Mouse (Mus musculus) adrenal gland, postnatal 4 days (tissue): Measurements from ENCODE around the gene Tmem176b. TPM values are rescaled to one million over a fixed set of nuclear protein-coding genes. Genes with fewer than 3 reads are reported as not detected.

ENCODE experiments used
- DNase-seq, 2 experiments: peaks; one replicate each; pipeline ENCODE4 v3.0.0; 2021 to 2022; ENCODE audit warnings: low spot score in 2 of 2, mixed read lengths in 2 of 2
- total RNA-seq, 2 experiments: library from RNA; stranded (reverse); gene quantifications; 2 replicates each; pipeline ENCODE4 v1.2.3; 2021

The Tmem176b gene
- total RNA-seq, 2 experiments from 2014 or later: 443 to 458 TPM

DNA sequence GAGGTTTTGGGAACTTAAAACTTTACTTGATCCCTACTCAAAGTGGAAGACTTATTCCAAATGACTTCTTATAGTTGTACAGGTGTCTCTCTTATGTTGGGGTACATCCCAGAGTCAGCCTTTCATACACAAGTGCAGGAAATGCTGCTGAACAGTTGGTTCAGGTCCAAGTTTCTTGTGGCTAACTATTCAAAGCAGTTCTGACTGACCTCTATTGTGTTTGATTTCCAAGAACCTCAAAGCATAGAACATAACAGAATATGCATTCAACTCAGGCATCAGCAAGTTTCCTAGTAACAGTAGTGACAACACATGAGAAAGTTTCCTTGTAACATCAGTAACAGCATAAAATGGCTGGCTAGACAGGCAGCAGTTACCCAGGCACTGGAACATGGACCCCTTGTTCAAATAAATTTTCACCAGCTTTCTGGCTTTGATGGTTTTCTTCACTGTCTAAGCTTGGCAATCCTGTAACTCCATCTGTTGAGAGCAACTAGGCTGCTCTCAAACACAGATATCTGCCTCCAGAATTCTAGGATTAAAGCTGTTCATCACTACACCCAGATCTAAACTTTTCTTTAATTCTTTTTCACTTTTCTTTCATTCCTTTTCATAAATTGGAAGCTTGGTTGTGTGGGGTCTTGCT lies 37.8 kb downstream of the Tmem176b start:
- DNase-seq: no peak

DNA sequence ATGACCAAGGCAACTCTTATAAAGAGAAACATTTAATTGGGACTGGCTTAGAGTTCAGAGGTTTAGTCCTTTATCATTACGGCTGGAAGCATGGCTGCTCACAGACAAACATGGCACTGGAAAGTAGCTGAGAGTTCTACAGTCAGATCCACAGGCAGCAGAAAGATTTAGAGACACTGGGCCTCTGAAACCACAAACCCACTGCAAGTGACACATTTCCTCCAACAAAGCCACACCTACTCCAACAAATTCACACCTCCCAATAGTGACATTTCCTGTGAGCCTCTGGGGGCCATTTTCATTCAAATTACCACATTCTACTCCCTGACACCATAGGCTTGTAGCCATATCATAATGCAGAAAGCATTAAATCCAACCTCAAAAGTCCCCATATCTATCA lies 39.4 kb downstream of the Tmem176b start:
- no peak for DNase-seq

DNA sequence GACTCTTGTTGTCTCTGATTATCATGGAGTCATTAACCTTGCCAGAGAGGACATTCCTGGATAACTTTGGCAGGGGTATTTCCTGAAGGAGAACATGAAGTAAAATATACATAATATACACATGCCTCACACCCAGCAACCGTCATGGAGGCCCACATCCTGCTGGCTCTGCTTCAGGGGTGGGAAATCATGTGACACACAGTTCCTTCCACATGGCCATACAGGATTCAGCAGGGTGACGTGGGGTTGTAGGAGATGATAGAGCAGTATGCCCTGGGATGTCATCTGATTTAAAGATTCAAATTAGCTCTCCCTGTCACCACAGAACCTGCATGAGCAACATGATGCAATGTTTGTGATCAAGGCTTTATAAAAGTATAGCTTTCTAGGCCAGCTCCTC lies 53.4 kb downstream of the Tmem176b start:
- no peak for DNase-seq

DNA sequence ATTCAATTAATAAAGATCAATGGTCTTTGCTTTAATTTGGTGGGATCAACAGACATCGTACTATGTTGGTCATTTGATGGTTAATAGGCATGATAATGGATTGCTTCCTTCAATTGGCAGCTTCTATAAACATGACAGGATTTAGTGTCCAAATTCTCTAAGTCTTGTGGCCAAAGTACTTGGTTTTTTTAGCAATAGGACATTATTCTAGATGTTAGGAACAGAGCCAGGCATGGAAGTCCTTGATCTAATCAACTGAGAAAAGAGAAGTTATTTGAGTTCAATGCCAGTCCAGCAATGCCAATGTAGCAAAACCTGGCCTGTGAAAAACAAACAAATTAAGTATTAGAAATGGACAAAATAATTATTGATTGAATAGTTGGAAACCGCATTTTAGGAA lies 55.7 kb downstream of the Tmem176b start:
- DNase-seq: no peak

DNA sequence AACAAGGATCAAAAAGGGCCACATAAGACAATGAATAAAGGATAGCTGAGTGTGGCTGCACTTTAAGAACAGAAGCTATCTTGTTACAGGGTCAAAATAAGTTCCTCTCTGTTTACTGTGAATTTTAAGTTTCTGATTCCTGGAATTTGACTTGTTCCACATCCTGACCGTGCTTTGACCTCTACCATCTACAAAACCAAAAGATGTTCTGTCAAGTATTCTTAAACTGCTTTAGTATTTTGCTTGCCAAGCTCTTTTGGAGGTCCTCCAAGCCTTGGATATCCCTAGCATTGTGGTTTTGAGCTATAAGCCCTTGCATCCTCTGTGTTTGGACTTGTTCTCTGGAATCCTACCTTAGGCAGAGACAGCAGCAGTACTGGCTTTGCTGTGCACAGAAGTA lies 56.1 kb downstream of the Tmem176b start:
- DNase-seq: no peak

DNA sequence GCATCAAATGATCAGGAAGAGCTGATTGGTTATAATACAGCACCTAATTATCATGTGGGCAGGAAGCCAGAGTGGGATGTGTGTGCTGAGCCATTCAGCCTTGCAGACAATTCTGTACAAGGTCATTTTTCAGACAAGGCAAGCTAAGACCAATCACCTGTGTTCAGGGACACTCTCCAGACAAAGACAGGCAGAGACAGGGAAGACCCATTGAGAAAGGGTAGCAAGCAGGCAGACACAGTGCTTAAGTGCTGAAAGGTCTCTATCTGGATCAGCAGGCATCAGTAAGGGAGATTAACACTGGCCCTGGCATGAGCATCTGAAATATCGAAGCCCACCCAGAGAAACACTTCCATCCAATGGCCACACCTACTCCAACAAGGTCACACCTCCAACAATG lies 56.9 kb downstream of the Tmem176b start:
- no peak for DNase-seq

Other genes with a start within 250 kb of the Tmem176b start
- 10 to 100 TPM; 59.7 to 61.5 TPM for gene Repin1, start 247.6 kb downstream of the Tmem176b start, total RNA-seq
- gene Gm44965, start 247.6 kb downstream of the Tmem176b start, total RNA-seq: 1 to 10 TPM in 1 of 2 experiments, not detected in 1; 2.0 TPM
- gene Zfp775, start 239.4 kb downstream of the Tmem176b start, total RNA-seq: 10 to 100 TPM in 1 of 2 experiments, 1 to 10 TPM in 1; 7.8 to 10.0 TPM
- 1 to 10 TPM; 2.1 to 3.3 TPM for gene AI854703, start 214.7 kb downstream of the Tmem176b start, total RNA-seq
- gene Gimap8, start 194.3 kb downstream of the Tmem176b start, total RNA-seq: 10 to 100 TPM; 10.8 to 12.0 TPM
- 1 to 10 TPM; 7.2 to 9.3 TPM for gene Gimap9, start 165.4 kb downstream of the Tmem176b start, total RNA-seq
- 10 to 100 TPM; 40.8 to 48.9 TPM for gene Gimap4, start 156.9 kb downstream of the Tmem176b start, total RNA-seq
- 10 to 100 TPM; 70.3 to 72.9 TPM for gene Gimap6, start 133.3 kb downstream of the Tmem176b start, total RNA-seq
- 1 to 10 TPM; 2.8 to 6.3 TPM for gene Gm28053, start 122.9 kb downstream of the Tmem176b start, total RNA-seq
- gene Gimap7, start 122.9 kb downstream of the Tmem176b start, total RNA-seq: not detected
- gene Gimap1, start 102.4 kb downstream of the Tmem176b start, total RNA-seq: 10 to 100 TPM; 16.3 to 18.0 TPM
- gene Gimap5, start 95.3 kb downstream of the Tmem176b start, total RNA-seq: 10 to 100 TPM; 19.9 to 24.1 TPM
- gene Gimap3, start 70.6 kb downstream of the Tmem176b start, total RNA-seq: 1 to 10 TPM in 1 of 2 experiments, under 1 TPM in 1; 0.81 to 1.2 TPM
- gene Tmem176a, start 577 bp downstream of the Tmem176b start, total RNA-seq: 100 to 1,000 TPM; 194 to 220 TPM
- gene Aoc1, start 31.4 kb upstream of the Tmem176b start, total RNA-seq: under 1 TPM; 0.14 to 0.76 TPM
- not detected for gene 1600015I10Rik, start 88.4 kb upstream of the Tmem176b start, total RNA-seq
- not detected for gene Doxl2, start 133.5 kb upstream of the Tmem176b start, total RNA-seq
- gene Svs1, start 145.4 kb upstream of the Tmem176b start, total RNA-seq: under 1 TPM in 1 of 2 experiments, not detected in 1; 0.11 TPM
- 1 to 10 TPM in 1 of 2 experiments, under 1 TPM in 1; 0.92 to 1.1 TPM for gene Gpnmb, start 195.1 kb upstream of the Tmem176b start, total RNA-seq
- 10 to 100 TPM; 56.4 to 61.1 TPM for gene Malsu1, start 232.3 kb upstream of the Tmem176b start, total RNA-seq